Mouse (Mus musculus) layer of hippocampus, adult 2 months (tissue): ENCODE measurements around the gene Bgn. TPM values are rescaled to one million over a fixed set of nuclear protein-coding genes. Genes with fewer than 3 reads are reported as not detected.

ENCODE experiments used
- DNase-seq, 2 experiments: peaks; one replicate each; pipeline ENCODE4 v3.0.0; 2022; ENCODE audit warnings: low spot score in 2 of 2
- H3K27ac ChIP-seq: fragments of 200-600 bp; 2 replicates; pipeline ENCODE4 v1.8.1; 2022
- H3K4me3 ChIP-seq: fragments of 200-600 bp; 2 replicates; pipeline ENCODE4 v1.8.1; 2022; ENCODE audit warnings: mild to moderate bottlenecking
- CTCF ChIP-seq: fragments of 200-600 bp; conservative IDR thresholded peaks from 2 replicates; pipeline ENCODE4 v1.8.1; 2022; ENCODE audit warnings: antibody characterized with exemption, mild to moderate bottlenecking, moderate library complexity
- long read RNA-seq, 2 experiments: library from polyadenylated mRNA; stranded (forward); transcript quantifications; one replicate each; pipeline ENCODE4 v2.0.0; 2021; ENCODE audit warnings: borderline mapping rate in 2 of 2
- total RNA-seq, 2 experiments: library from RNA; stranded (reverse); gene quantifications; 2 replicates each; pipeline ENCODE4 v1.2.3; 2021

The Bgn gene
- total RNA-seq, result 10 to 100 TPM; 15.9 to 19.3 TPM
- long read RNA-seq, experiment 1, transcript Bgn-201 (8 exons, 2,419 nt), result major isoform, 7 of 11 reads
- long read RNA-seq, experiment 1, partial matches to known transcripts, result 2 of 11 reads
- long read RNA-seq, experiment 1, other reads (novel, unspliced or antisense), result 2 of 11 reads
- long read RNA-seq, experiment 2, transcript Bgn-201 (8 exons, 2,419 nt), result major isoform, 5 of 6 reads
- long read RNA-seq, experiment 2, partial matches to known transcripts, result 0 of 6 reads
- long read RNA-seq, experiment 2, other reads (novel, unspliced or antisense), result 1 of 6 reads

DNA sequence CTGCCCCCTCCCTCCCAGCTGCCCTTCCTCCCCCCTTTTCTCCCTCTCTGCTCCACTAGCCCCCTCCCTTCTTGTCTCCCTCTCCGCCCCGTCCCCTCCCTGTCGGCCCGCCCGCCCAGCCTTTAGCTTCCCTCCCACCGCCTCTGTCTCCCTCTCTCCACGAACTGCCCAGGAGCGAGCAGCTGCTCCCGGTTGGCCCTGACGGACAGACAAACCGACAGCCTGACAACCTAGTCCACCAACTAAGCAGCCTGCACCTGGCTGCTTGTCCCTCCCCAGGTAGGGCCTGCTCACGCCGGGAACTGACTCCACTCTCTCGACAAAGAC is at the start of gene Bgn:
Gene Bgn (plus strand): TSS at position 119 of the 327 bp plus-strand sequence.
- DNase-seq, result no peak

DNA sequence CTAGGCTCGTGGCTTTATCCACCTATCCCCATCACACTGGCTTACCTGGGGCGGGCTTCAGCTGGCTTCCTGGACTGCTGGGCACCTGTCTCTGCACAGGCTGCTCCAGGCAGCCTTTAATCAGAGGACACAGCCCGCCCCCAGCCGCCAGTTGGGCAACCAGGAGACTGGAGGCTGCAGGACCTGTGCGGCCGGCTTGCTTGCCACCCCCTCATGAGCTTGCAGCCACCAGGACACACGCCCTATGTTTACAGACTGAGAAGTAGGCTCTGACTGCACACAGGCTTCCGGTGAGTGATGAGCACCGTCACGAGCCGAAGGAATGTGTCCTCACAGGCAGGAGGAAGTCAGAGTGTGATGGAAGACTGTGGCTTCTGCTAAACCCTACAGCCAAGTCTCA is 48.1 kb upstream of the Bgn start, which contains the start of gene Trex2:
Gene Trex2 (minus strand): TSS at position 93 of the 400 bp plus-strand sequence.
- TF ChIP-seq CTCF, result no peak
- Histone ChIP-seq H3K4me3 (no peak within 1 kb of the TSS), H3K27ac (no peak within 1 kb of the TSS)
- no peak for DNase-seq

More for the DNA sequence above, at the start of gene Bgn:
- no peak for TF ChIP-seq CTCF
- Histone ChIP-seq H3K4me3 (no peak within 1 kb of the TSS), H3K27ac (no peak within 1 kb of the TSS)

DNA sequence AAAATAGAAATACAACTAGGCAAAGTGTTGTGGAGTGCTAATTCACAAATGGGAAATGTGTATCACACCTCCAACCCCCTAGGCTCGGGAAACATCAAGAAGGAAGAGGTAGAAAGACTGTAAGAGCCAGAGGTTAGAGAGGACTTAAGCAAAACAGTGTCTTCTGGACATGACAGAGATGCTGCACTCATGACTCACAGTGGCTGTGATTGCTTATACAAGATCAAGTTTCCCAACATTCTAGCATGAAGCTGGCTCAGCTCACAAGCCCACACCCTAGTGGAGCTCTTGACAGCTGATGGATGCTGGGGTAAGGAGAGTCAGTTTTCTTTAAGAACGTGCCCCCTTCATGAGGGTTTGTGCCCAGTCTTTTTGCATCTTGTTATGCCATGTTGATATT is 42.0 kb upstream of the Bgn start:
- H3K27ac ChIP-seq, result no peak overlapping the region
- TF ChIP-seq CTCF, result no peak
- H3K4me3 ChIP-seq, result no peak overlapping the region
- no peak for DNase-seq

DNA sequence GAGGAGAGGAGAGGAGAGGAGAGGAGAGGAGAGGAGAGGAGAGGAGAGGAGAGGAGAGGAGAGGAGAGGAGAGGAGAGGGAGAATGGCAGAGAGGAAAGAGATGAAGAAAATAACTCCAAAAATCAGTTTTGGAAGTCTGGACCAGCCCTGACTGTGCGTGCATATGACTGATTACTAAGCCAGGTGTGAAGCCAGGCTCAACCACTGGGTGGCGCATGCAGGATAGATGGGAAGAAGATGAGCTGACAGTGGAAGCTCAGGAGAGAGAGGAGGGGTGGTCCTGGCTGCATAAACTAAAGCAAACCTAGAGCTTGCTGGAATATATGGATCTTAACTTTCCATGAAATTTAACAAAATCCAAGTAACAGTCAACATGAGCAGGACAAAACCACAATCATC is 31.5 kb upstream of the Bgn start:
- no peak overlapping the region for H3K4me3 ChIP-seq
- no peak overlapping the region for H3K27ac ChIP-seq
- DNase-seq, result peak; percentile 34 to 64
- peak; percentile 80 for TF ChIP-seq CTCF

DNA sequence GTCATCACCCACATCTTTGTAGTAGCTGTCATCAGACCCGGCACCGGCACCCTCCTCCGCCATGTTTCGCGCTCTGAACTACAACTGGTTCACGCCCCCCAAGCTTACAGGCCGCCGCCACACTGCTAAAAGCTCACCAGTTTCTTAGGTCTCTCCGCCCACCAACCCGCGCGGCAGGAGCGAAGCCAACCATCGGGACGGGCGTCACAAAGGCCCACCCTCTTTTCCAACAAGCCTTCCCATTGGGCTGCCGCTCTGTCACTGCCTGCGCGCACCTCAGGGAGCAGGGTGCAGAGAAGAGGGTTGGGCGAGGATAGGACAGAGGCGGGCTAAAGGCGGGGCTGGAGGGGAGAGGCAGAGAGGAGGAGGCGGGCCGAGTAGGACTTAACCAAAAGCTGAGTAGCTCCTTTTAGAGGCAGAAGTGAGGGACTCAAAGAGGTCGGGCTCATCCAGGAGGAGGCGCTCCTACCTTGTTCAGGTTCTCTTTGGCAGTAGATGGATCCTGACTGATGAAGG is 24.5 kb upstream of the Bgn start, which contains the start of gene Haus7:
Gene Haus7 (minus strand): TSS at position 168 of the 516 bp plus-strand sequence.
- peak; percentile 85 to 94 for DNase-seq
- Histone ChIP-seq H3K4me3 (peak within 1 kb of the TSS; percentile 57), H3K27ac (no peak within 1 kb of the TSS)
- TF ChIP-seq CTCF, result peak; percentile 74

DNA sequence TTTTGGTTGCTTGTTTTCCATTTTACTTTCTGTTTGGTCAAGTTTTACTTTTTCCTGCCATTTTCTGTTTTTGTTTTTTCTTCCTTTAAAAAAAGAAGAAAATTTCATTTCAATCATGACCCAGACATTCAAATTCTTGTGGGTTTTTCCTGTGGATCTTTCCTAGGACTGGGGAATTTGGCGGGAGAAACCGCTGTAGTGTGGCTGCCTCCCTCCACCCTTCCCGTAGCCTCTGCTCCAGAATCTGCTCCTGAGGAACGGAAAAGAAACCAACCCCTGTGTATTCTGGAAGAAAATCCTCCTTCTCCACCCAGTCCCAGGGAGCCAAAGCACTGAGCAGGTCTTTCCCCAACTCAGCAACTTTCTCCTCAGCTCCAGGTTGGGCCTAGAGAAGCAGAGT is 22.6 kb upstream of the Bgn start:
- no peak for TF ChIP-seq CTCF
- no peak overlapping the region for H3K27ac ChIP-seq
- no peak overlapping the region for H3K4me3 ChIP-seq
- DNase-seq, result no peak

DNA sequence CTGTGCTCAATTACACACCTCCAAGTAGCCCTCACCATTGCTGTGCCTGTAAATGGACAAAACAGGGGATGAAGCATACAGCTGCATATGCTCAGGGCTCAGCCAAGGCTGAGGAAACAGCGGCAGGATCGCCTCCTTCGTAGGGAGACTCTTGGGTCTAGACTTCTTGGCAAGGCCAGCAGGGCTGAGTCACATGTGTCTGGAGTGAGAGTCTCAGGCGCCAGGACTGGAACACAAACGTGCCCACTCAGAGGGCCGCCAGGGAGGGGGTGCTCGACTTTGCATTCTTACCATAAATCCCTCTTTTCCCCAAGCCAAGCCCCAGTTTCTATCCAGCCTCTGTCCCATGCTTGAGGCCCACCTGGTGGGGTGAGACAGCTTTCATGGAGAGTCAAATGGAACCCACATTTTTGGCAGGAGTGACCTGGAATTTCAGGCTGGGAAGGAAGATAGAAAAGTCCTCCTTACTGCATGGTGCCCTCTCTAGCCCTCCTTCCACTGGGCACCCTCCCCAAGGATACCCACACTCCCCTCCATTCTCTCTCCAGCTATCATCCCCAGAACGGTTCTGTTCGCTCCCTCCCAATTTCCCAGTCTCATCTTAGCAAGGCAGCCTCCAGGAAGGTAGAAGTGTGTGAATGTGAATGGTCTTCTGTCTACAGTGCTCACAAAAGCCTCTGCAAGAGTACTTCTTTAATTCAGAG is 17.8 kb upstream of the Bgn start:
- DNase-seq, result no peak
- H3K27ac ChIP-seq, result no peak overlapping the region
- no peak for TF ChIP-seq CTCF
- no peak overlapping the region for H3K4me3 ChIP-seq

DNA sequence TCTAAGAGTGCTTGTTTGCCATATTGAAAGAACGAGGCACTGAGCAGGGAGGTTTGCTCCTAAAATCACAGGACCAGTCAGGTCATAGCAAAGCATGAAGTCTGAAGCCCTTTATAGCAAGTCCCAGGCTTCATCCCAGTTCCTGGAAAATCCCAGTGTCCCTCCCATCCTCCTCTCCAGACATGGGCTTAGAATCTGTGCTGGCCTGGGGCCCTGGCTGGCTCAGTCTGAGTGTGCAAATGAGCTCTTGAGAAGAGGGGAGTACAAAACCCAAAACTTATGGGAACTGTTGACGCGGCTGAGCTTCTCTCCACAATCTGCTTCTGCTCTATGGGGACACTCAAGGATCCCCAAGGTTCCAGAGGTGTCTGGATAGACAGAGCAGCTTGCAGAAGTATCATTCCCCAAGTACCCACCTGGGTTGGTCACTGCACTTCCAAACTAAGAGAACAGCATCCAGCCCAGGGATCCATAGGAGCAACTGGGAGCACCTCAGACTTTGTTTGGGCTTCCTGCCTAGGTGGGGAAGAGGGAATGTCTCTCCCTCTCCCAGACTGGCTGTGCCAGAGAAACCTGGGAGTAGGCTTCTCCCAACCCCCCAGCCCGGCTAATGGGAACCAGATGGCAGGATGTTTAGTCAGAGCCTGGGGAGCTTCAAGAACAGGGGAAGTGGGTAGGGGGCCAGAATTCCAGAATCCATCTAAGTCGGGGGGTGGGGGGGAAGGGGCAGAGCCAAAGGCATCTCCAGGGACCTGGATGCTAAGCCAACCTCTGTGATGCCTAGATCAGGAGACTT is 15.8 kb upstream of the Bgn start:
- no peak for DNase-seq
- no peak overlapping the region for H3K4me3 ChIP-seq
- no peak for TF ChIP-seq CTCF
- no peak overlapping the region for H3K27ac ChIP-seq

DNA sequence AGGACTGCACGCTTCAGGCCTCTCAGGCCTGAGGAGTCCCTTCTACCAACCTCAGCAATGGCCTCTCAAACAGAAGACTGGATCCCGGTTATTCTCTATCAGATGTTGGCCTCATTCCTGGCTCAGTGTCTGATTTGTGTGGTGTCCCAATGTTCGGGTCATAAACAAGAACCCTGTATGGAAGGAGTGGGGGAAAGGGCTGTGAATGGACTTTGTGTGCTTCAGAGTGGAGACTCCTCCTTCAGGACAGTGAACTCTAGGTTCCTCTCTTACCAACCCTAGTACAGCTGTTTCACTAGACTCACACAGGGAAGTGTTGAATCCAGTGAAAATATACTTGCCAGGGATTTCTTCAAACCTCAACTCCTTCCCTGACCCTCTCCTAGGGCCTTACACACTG is 15.1 kb upstream of the Bgn start:
- H3K4me3 ChIP-seq, result no peak overlapping the region
- DNase-seq, result no peak
- no peak for TF ChIP-seq CTCF
- H3K27ac ChIP-seq, result no peak overlapping the region

DNA sequence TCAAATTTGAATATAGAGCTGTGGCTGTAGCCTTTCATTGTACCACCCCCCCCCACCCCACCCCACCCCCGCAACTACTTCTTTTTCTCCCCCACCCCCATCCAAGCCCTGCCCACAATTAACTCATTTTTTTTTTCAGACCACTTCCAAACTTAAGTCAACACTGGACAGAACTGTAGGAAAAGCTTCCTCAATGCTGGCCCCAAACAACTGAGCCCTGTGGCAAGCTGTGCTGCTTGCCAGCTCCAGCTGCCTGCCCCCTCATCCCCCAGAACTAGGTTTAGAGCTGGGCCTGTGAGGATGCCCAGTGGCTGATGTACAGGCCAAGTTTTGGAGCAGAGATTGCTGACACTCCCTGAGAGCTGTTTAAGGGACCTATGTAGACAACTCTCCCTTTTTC is 14.7 kb upstream of the Bgn start:
- Histone ChIP-seq H3K27ac (no peak overlapping the region), H3K4me3 (no peak overlapping the region)
- no peak for DNase-seq
- TF ChIP-seq CTCF, result no peak

DNA sequence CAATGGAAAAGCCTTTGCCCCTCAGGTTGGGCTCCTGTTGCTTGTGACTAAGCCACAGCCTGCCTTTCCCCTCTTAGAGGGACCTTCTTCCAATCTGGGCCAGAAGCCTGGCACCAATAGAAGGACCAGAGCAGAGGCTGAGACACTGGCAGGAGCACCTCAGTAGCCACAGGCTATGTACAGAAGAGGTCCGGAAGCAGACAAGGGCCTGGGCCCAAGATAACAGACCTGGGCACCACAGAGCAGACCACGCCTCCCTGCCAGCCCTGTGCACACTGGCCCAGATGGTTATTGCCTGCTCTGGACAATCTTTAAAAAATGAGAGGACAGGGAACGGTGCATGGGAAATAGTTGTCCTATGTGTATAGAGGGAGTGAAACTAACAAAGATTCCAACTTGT is 11.6 kb upstream of the Bgn start:
- no peak overlapping the region for H3K27ac ChIP-seq
- H3K4me3 ChIP-seq, result no peak overlapping the region
- no peak for TF ChIP-seq CTCF
- DNase-seq, result no peak

DNA sequence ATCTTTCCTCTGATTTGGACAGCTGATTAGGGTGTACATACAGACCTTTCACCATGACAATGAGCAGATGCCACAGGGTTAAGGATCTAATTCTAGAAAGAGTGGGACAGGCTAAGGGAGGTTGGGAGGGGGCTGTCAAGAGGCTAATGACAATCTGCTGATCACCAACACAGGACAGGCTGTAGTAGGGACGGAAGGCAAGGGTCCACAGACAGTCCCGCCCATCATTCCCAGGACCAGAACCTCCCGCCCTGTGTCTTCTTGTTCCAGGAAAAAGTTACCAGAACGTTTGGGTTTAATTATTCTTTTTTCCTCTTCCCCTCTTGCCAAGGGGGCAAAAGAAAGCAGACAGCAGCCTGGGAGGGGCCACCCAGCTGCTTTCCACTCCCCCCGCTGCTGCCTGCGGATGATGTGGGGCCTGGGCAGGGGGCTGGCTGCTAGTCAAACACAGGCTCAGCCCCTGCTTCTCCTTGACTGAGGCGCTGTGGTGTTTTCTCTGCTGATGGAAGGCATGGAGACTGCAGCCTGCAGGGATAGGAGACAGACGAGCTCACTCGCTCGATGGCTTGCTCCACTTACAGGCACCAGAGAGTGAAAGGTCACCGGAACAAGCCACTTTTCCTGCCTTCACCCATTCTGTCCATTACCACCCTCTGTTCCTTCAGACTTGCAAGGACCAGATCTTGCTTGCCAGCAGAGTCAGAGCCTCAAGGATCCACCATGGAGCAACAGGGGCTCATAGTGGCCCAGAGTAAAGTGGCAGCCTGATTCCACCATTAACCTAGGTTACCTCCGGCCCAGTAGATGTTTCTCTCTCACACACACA is 8.8 kb upstream of the Bgn start:
- no peak for DNase-seq
- H3K27ac ChIP-seq, result no peak overlapping the region
- TF ChIP-seq CTCF, result no peak
- no peak overlapping the region for H3K4me3 ChIP-seq
